Mouse (Mus musculus) urinary bladder, adult 18-20 months (tissue): Measurements from ENCODE around the gene Matn4.

Experiments used
- DNase-seq, 2 experiments: peaks; one replicate each; pipeline ENCODE4 v3.0.0; 2022; ENCODE audit warnings: low spot score in 2 of 2, mixed read lengths in 2 of 2

The Matn4 gene

GRCm38 (mm10) chr2:164414581-164414980 lies 9.6 kb upstream of the Matn4 start:
- no peak for DNase-seq

GRCm38 (mm10) chr2:164414167-164414566 lies 9.2 kb upstream of the Matn4 start:
- DNase-seq, result no peak

GRCm38 (mm10) chr2:164407708-164408107 lies 2.7 kb upstream of the Matn4 start:
- DNase-seq, result no peak

GRCm38 (mm10) chr2:164405519-164405918 lies 559 bp upstream of the Matn4 start:
- no peak for DNase-seq

GRCm38 (mm10) chr2:164404082-164404990 lies 624 bp downstream of the Matn4 start:
- no peak for DNase-seq

- no peak for DNase-seq
Observed at GRCm38 (mm10) chr2:164403396-164404081, 1.4 kb downstream of the Matn4 start.

- peak; percentile 56 to 57 for DNase-seq
Observed at GRCm38 (mm10) chr2:164402906-164403305, 2.1 kb downstream of the Matn4 start, which contains the start of gene Rbpjl. TSS of gene Rbpjl (plus strand) at chr2:164403141.

- DNase-seq, result no peak
Observed at GRCm38 (mm10) chr2:164396911-164397310, 8.0 kb downstream of the Matn4 start.

GRCm38 (mm10) chr2:164396076-164396475 lies 8.9 kb downstream of the Matn4 start:
- DNase-seq, result no peak

- DNase-seq, result no peak
Observed at GRCm38 (mm10) chr2:164393126-164393525, 11.8 kb downstream of the Matn4 start.

GRCm38 (mm10) chr2:164389499-164389898 lies 15.5 kb downstream of the Matn4 start:
- peak; percentile 58 to 83 for DNase-seq

- no peak for DNase-seq
Observed at GRCm38 (mm10) chr2:164389020-164389419, 15.9 kb downstream of the Matn4 start, which contains the start of gene Slpi. TSS of gene Slpi (minus strand) at chr2:164389095.

- DNase-seq, result no peak
Observed at GRCm38 (mm10) chr2:164386953-164387352, 18.0 kb downstream of the Matn4 start.

- no peak for DNase-seq
Observed at GRCm38 (mm10) chr2:164385927-164386763, 18.8 kb downstream of the Matn4 start.

GRCm38 (mm10) chr2:164383656-164384399 lies 21.1 kb downstream of the Matn4 start:
- DNase-seq, result no peak

- DNase-seq, result no peak
Observed at GRCm38 (mm10) chr2:164382971-164383370, 22.0 kb downstream of the Matn4 start.

- DNase-seq, result no peak
Observed at GRCm38 (mm10) chr2:164381726-164382125, 23.2 kb downstream of the Matn4 start.

GRCm38 (mm10) chr2:164377478-164378426 lies 27.2 kb downstream of the Matn4 start:
- DNase-seq, result no peak

GRCm38 (mm10) chr2:164373187-164373586 lies 31.8 kb downstream of the Matn4 start:
- peak in 1 of 2 experiments; percentile 53 for DNase-seq
